Mouse (Mus musculus) liver, embryonic 11.5 days (tissue): ENCODE results near the gene Reg3d. TPM values are rescaled to one million over a fixed set of nuclear protein-coding genes. Genes with fewer than 3 reads are reported as not detected.

Source experiments
- ATAC-seq: fragments of 200-750 bp; cut with Nextera tagmentation; replicated peaks from 2 replicates; pipeline ENCODE4 v1.8.0; 2017; ENCODE audit warnings: moderate number of reproducible peaks, mild to moderate bottlenecking, moderate TSS enrichment, moderate library complexity; ENCODE audit not compliant: low FRiP score
- DNase-seq: peaks from one replicate; pipeline ENCODE4 v3.0.0-alpha.2; 2017; ENCODE audit warnings: low spot score
- H3K27ac ChIP-seq: fragments of 300-500 bp; sonication (generic); 2 replicates; pipeline ENCODE4 v1.5.1; 2014; ENCODE audit warnings: mild to moderate bottlenecking, low read depth, low read length, control low read depth
- H3K27me3 ChIP-seq: fragments of 300-500 bp; sonication (generic); replicated peaks from 2 replicates; pipeline ENCODE4 v1.6.1; 2014; ENCODE audit warnings: low read length, mixed read lengths; ENCODE audit not compliant: control insufficient read depth, insufficient read depth
- H3K36me3 ChIP-seq: fragments of 300-500 bp; sonication (generic); 2 replicates; pipeline ENCODE4 v1.6.1; 2014; ENCODE audit warnings: mild to moderate bottlenecking, low read length, moderate library complexity, mixed read lengths; ENCODE audit not compliant: control insufficient read depth, insufficient read depth
- H3K4me1 ChIP-seq: fragments of 300-500 bp; sonication (generic); replicated peaks from 2 replicates; pipeline ENCODE4 v1.6.1; 2014; ENCODE audit warnings: low read length, mixed read lengths; ENCODE audit not compliant: control insufficient read depth, insufficient read depth
- H3K4me2 ChIP-seq: fragments of 300-500 bp; sonication (generic); 2 replicates; pipeline ENCODE4 v1.6.1; 2014; ENCODE audit warnings: mild to moderate bottlenecking, control low read depth, moderate library complexity
- H3K4me3 ChIP-seq: fragments of 300-500 bp; sonication (generic); 2 replicates; pipeline ENCODE4 v1.5.1; 2014; ENCODE audit warnings: low read depth, low read length, control low read depth
- H3K9ac ChIP-seq: fragments of 300-500 bp; sonication (generic); 2 replicates; pipeline ENCODE4 v1.6.1; 2014; ENCODE audit warnings: low read depth, low read length, control low read depth
- H3K9me3 ChIP-seq: fragments of 300-500 bp; sonication (generic); 2 replicates; pipeline ENCODE4 v1.6.1; 2016; ENCODE audit warnings: low read length, inconsistent platforms, mixed read lengths; ENCODE audit not compliant: control insufficient read depth
- WGBS: fragments of 180-500 bp; shearing (Covaris S2); extraction: QIAGEN DNeasy Blood & Tissue Kit; methylation state at CpG from one replicate; pipeline ENCODE4 v1.1.7; 2014; 5-methylcytosine and 5-hydroxymethylcytosine counted together
- polyA plus RNA-seq: library from polyadenylated mRNA; unstranded; fragments of >200 nt; fragmentation: Nextera tagmentation; extraction: Ambion mirVana; gene quantifications from 2 replicates; pipeline ENCODE4 v1.2.1, GENCODE M21; 2014

Gene Reg3d
- polyA plus RNA-seq, 1 experiment from 2014 or later, result not detected

GRCm38 (mm10) chr6:78340296-78340695 is 38.4 kb downstream of the Reg3d start:
- Histone ChIP-seq H3K27ac (no peak overlapping the region), H3K4me1 (no peaks in the 10 kb centered on the region), H3K4me3 (no peak overlapping the region), H3K9ac (no peak overlapping the region), H3K27me3 (no peaks in the 10 kb centered on the region), H3K9me3 (no peaks in the 10 kb centered on the region), H3K4me2 (no peak overlapping the region), H3K36me3 (no peaks in the 10 kb centered on the region)
- ATAC-seq (no peak), DNase-seq (no peak)

DNA sequence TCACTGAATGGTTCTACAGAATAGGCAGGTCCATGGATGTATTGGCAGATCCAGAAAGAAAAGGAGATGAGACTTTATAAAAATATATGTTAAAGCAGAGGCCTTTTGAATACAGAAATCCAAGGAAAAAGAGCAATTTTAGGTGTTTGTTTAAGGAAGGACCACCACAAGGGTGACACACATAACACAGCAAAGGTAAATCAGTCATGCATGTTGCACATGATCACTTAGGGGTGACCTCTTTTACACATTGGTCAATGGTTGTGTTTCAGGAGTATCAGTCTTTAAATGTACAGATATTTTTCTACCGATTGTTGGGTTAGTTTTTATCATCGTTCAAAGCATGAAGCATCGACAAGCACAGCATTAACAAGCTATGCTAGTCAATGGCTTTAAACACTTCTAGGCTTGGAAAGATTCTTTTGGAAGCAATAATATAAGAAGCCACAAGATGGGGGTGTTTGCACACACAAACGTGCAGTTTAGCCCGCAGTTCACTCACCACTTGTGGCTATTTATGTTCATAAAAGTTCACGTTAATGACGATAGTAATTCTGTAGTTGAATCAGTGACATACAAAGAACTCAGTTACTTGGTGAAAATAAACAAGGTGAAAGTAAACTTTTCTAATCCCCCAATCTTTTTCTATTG is 46.6 kb downstream of the Reg3d start:
- Histone ChIP-seq H3K27me3 (no peaks in the 10 kb centered on the region), H3K9ac (no peak overlapping the region), H3K9me3 (no peaks in the 10 kb centered on the region), H3K36me3 (no peaks in the 10 kb centered on the region), H3K4me3 (no peak overlapping the region), H3K27ac (no peak overlapping the region), H3K4me2 (no peak overlapping the region), H3K4me1 (no peaks in the 10 kb centered on the region)
- no peak for ATAC-seq
- DNase-seq, result no peak
- 45% methylated on average over 7 of the region's 7 CpGs for WGBS

- H3K4me2 ChIP-seq, result no peak overlapping the region
- no peak overlapping the region for H3K4me3 ChIP-seq
- H3K27ac ChIP-seq, result no peak overlapping the region
- no peaks in the 10 kb centered on the region for H3K4me1 ChIP-seq
- H3K36me3 ChIP-seq, result no peaks in the 10 kb centered on the region
- H3K9ac ChIP-seq, result no peak overlapping the region
- no peak for ATAC-seq
- no peak for DNase-seq
- WGBS, result 61% methylated on average over 2 of the region's 2 CpGs
- H3K9me3 ChIP-seq, result no peaks in the 10 kb centered on the region
- no peaks in the 10 kb centered on the region for H3K27me3 ChIP-seq
These were observed 49.5 kb downstream of the Reg3d start for GRCm38 (mm10) chr6:78329166-78329565.

DNA sequence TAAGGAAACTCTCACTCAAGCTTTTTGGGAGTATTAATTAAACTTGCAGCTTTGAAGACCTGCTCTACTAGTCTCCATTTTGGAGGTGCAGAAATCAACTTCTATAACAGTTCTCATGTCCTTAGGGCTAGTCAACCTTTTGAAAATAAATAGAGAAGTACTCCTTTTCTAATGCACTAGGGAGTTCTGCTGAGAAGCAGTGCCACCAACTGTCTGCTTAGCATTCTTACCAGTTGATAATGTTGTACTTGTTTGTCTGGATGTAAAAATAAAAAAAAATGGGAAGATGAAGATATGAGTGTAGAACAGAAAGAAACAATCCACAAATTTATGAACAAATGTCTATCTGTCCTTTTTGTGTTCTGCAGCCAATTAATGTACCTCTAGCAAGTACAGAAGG is 50.9 kb downstream of the Reg3d start:
- H3K9me3 ChIP-seq, result no peaks in the 10 kb centered on the region
- no peak overlapping the region for H3K4me2 ChIP-seq
- H3K36me3 ChIP-seq, result no peaks in the 10 kb centered on the region

More for the DNA sequence above, 50.9 kb downstream of the Reg3d start:
- Histone ChIP-seq H3K27ac (no peak overlapping the region), H3K9ac (no peak overlapping the region), H3K27me3 (no peaks in the 10 kb centered on the region), H3K4me3 (no peak overlapping the region), H3K4me1 (no peaks in the 10 kb centered on the region)
- DNase-seq, result no peak
- ATAC-seq, result no peak

Other genes with a start within 250 kb of the Reg3d start
- gene Reg3b, start 8.2 kb downstream of the Reg3d start, polyA plus RNA-seq, result not detected in 2 replicates
- gene Reg3a, start 1.8 kb upstream of the Reg3d start, polyA plus RNA-seq, result not detected in 2 replicates
- gene Reg2, start 16.8 kb upstream of the Reg3d start, polyA plus RNA-seq, result not detected in 2 replicates
- not detected in 2 replicates for gene Reg1, start 43.8 kb upstream of the Reg3d start, polyA plus RNA-seq
- not detected in 2 replicates for gene Reg3g, start 90.0 kb upstream of the Reg3d start, polyA plus RNA-seq